Comparison of ENCODE assay signal across 26 mouse cellular contexts in genomic region chr11:43230231-43230630, GRCm38 (mm10).
DNase-seq lines count a peak whose midpoint lies in the region; ATAC-seq lines count a peak whose summit lies in the region.
"Had no signal": no experiment of that assay in that cellular context is flagged by ENCODE, and none has a peak within 500 bp of the region (broad histone marks: within the 10 kb centered on the region; RNA-seq: fewer than 3 reads in every experiment).

No protein-coding gene starts in this region.

- no peaks in the 10 kb centered on the region for H3K27me3 ChIP-seq in hindbrain, embryonic 12.5 days
- H3K27me3 ChIP-seq: CH12.LX; forebrain, embryonic 13.5 days; heart, embryonic 13.5 days; hindbrain, embryonic 13.5 days; intestine, embryonic 15.5 days had no signal

- intact Hi-C loops in heart, postnatal 36 days (cut with DNase I) = no loop called here

- no peaks in the 10 kb centered on the region for H3K9me3 ChIP-seq in hindbrain, embryonic 12.5 days (replicated peaks)
- H3K9me3 ChIP-seq: forebrain, embryonic 10.5 days; forebrain, embryonic 13.5 days; G1E; heart, embryonic 10.5 days; heart, embryonic 13.5 days; hindbrain, embryonic 13.5 days; intestine, embryonic 15.5 days had no signal

- no peak overlapping the region for H3K27ac ChIP-seq in hindbrain, embryonic 12.5 days
- H3K27ac ChIP-seq: forebrain, embryonic 10.5 days; forebrain, embryonic 13.5 days; heart, adult 2 months; heart, embryonic 10.5 days; heart, embryonic 13.5 days; hindbrain, embryonic 13.5 days; intestine, embryonic 15.5 days had no signal

- H3K36me3 ChIP-seq in hindbrain, embryonic 12.5 days = no peaks in the 10 kb centered on the region
- H3K36me3 ChIP-seq: forebrain, embryonic 10.5 days; G1E; heart, embryonic 10.5 days; heart, embryonic 13.5 days; hindbrain, embryonic 13.5 days; intestine, embryonic 15.5 days had no signal

- WGBS in hindbrain, embryonic 12.5 days = 96% methylated on average over 6 of the region's 6 CpGs

- peak; percentile 9 for DNase-seq in cerebellum, adult 11-12 months
- no peak for DNase-seq in cerebellum, postnatal 4 days (ENCODE audit: low spot score in 2 of 2)
- DNase-seq in cerebellum, adult 8-10 months = peak; percentile 17
- DNase-seq in cerebellum, postnatal 10 days = peak; percentile 36 to 64
- DNase-seq in cerebellum, postnatal 36 days = peak; percentile 34 to 41
- DNase-seq in thymus, postnatal 4 days = no peak
- no peak for DNase-seq in heart, postnatal 36 days
- DNase-seq: adrenal gland, postnatal 10 days; B cell, adult 2 months; gastrocnemius, postnatal 10 days; gastrocnemius, postnatal 36 days; heart, adult 2 months; heart, postnatal 14 days; kidney, adult 18-20 months had no signal

- H3K4me3 ChIP-seq in hindbrain, embryonic 12.5 days = no peak overlapping the region
- H3K4me3 ChIP-seq: forebrain, embryonic 10.5 days; forebrain, embryonic 13.5 days; heart, adult 2 months; heart, embryonic 10.5 days; heart, embryonic 13.5 days; hindbrain, embryonic 13.5 days; intestine, embryonic 15.5 days had no signal

- no peak overlapping the region for H3K9ac ChIP-seq in hindbrain, embryonic 12.5 days
- H3K9ac ChIP-seq: forebrain, embryonic 13.5 days; heart, embryonic 13.5 days; hindbrain, embryonic 13.5 days; intestine, embryonic 15.5 days had no signal

- no peaks in the 10 kb centered on the region for H3K4me1 ChIP-seq in hindbrain, embryonic 12.5 days
- H3K4me1 ChIP-seq: forebrain, embryonic 10.5 days; forebrain, embryonic 13.5 days; heart, embryonic 10.5 days; heart, embryonic 13.5 days; hindbrain, embryonic 13.5 days; intestine, embryonic 15.5 days had no signal

- ATAC-seq in hindbrain, embryonic 12.5 days (ENCODE audit: low FRiP score) = no peak
- ATAC-seq: forebrain, embryonic 13.5 days; forebrain, embryonic 16.5 days; hindbrain, embryonic 16.5 days; intestine, embryonic 15.5 days; Patski had no signal

- no peak overlapping the region for H3K4me2 ChIP-seq in hindbrain, embryonic 12.5 days (replicated peaks)
- H3K4me2 ChIP-seq: forebrain, embryonic 13.5 days; heart, embryonic 13.5 days; hindbrain, embryonic 13.5 days; intestine, embryonic 15.5 days had no signal

Comparison
In these comparisons a context has a peak if more than half of its experiments do, and no peak if none do; other contexts are left out.
1. DNase-seq: peak in cerebellum, adult 11-12 months (single experiment), cerebellum, adult 8-10 months (single experiment), cerebellum, postnatal 10 days (2 of 2) and cerebellum, postnatal 36 days (2 of 2); none in cerebellum, postnatal 4 days (0 of 2), thymus, postnatal 4 days (single experiment) and heart, postnatal 36 days (0 of 2).